Mouse (Mus musculus): Measurements from ENCODE around the gene Actl11. TPM values are rescaled to one million over a fixed set of nuclear protein-coding genes. Genes with fewer than 3 reads are reported as not detected.

Actl11 gene
- polyA plus RNA-seq, 1 experiment from 2014 or later: not detected

DNA sequence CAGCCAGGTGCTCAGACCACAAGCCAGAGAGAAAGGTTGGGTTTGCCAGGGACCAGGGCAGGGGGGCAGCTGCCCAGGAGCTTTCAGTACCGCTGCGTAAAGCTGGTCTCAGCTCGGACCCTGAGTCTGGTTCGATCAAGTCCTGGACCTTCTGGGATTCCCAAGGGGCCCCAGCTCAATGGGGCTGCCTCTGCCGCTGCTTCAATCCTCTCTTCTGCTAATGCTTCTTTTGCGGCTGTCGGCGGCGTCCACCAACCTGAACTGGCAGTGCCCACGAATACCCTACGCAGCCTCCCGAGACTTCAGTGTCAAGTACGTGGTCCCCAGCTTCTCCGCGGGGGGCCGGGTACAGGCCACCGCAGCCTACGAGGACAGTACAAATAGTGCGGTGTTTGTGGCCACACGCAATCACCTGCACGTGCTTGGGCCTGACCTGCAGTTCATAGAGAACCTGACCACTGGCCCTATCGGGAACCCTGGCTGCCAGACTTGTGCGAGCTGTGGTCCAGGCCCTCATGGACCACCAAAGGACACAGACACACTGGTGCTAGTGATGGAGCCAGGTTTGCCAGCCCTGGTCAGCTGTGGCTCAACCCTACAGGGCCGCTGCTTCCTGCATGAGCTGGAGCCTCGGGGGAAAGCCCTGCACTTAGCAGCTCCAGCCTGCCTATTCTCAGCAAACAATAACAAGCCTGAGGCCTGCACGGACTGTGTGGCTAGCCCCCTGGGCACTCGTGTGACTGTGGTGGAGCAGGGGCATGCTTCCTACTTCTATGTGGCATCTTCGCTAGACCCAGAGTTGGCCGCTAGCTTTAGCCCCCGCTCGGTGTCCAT lies 21.1 kb upstream of the Actl11 start:
- H3K9ac ChIP-seq: peak overlapping the region; percentile 63
- no peak overlapping the region for H3K27ac ChIP-seq
- peak overlapping the region; percentile 54 for H3K4me2 ChIP-seq
- H3K4me3 ChIP-seq: peak overlapping the region; percentile 30
- no peaks in the 10 kb centered on the region for H3K9me3 ChIP-seq
- WGBS: 48% methylated on average over 31 of the region's 31 CpGs
- H3K4me1 ChIP-seq (replicated peaks): peaks cover 23% of the 10 kb centered on the region
- peaks cover 13% of the 10 kb centered on the region for H3K36me3 ChIP-seq
- no peak for ATAC-seq (ENCODE audit: low FRiP score)
- peaks cover 21% of the 10 kb centered on the region for H3K27me3 ChIP-seq

DNA sequence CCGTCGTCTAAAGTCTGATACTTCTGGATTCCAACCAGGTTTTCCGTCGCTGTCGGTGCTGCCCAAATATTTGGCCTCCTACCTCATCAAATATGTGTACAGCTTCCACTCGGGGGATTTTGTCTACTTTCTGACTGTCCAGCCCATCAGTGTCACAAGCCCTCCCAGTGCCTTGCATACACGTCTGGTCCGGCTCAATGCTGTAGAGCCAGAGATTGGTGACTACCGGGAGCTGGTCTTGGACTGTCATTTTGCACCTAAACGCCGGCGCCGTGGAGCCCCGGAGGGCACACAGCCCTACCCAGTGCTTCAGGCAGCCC lies 20.5 kb upstream of the Actl11 start:
- H3K36me3 ChIP-seq: peaks cover 7% of the 10 kb centered on the region
- H3K9me3 ChIP-seq: no peaks in the 10 kb centered on the region
- peak overlapping the region; percentile 54; the same call in 1 of the 2 replicates for H3K4me2 ChIP-seq
- peaks cover 23% of the 10 kb centered on the region for H3K4me1 ChIP-seq (replicated peaks)
- H3K27me3 ChIP-seq: peaks cover 15% of the 10 kb centered on the region
- ATAC-seq (ENCODE audit: low FRiP score): no peak
- H3K27ac ChIP-seq: no peak overlapping the region
- H3K9ac ChIP-seq: no peak overlapping the region
- H3K4me3 ChIP-seq: no peak overlapping the region
- 82% methylated on average over 14 of the region's 14 CpGs for WGBS

DNA sequence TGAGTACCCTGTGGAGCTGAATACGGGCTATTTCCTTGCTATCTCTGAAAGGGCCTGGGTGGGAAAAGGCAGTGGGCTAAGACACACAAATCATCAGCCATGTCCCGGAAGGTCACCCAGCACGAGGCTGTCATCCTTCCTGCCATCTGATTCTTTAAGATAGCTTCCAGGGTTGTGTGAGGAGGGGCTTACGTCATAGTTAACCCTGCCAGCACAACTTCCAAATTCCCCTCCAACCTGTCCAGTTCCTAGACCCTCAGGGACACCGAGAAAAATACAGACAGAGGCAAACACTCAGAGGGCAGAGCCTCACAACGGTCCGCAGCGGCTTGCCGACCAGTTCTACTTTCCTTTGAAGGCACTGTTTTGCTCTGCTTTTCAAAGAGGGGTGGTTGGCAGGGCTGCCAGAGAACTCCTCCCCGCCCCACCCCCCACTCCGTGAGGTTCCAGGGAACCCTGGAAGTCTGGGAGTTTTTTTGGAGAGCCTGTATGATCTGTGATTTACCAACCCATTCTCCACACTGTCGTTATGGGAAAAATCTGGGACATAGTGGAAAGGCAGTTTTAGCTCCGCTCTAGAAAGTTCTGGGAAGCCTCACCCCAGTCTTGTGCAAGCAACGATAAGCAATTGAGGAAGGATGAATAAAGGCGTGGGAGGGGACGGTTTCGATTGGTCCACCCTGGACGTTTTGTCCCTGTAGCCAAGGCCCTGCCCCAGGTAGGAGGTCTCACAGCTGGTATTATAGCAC lies 19.7 kb upstream of the Actl11 start:
- no peak overlapping the region for H3K9ac ChIP-seq
- peaks cover 14% of the 10 kb centered on the region for H3K27me3 ChIP-seq
- WGBS: 23% methylated on average over 18 of the region's 18 CpGs
- no peaks in the 10 kb centered on the region for H3K9me3 ChIP-seq
- peaks cover 23% of the 10 kb centered on the region for H3K4me1 ChIP-seq (replicated peaks)
- no peaks in the 10 kb centered on the region for H3K36me3 ChIP-seq
- no peak overlapping the region for H3K4me3 ChIP-seq
- ATAC-seq (ENCODE audit: low FRiP score): no peak
- no peak overlapping the region for H3K27ac ChIP-seq
- no peak overlapping the region for H3K4me2 ChIP-seq

DNA sequence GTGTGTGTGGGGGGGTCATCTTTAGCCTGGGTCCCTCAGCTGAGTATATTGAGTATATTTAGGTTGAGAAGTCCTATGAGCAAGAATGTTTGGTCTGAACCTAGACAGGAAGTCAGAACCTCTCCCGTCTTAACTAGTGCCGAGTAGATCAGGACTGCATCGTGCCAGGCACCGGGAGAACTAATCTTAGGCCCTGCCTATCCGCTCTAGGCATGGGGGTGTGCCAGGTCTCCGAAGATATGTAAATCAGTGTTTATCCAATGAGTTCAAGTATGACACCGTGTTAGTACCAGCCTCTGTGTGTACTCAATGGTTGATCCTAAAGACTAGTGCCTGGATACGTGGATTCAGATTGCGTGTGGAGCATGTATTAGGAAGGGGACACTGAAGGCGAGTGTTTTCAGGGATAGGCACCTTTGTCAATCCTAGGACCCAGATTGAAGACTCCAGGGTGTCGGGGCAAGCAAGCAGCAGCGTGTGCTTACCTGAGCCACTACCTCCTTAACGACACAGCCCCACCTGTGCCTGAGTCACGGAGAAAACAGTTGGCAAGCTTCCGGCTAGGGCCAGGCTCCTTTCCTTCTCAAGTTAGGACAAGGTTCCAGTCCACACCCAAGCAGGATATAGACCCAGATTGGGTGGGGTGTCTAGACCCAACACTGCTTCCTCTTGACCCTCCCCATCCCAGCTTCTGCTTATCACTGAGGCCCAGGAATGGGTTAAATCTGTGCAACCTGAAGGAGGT lies 18.1 kb upstream of the Actl11 start:
- H3K27ac ChIP-seq: no peak overlapping the region
- H3K9me3 ChIP-seq: no peaks in the 10 kb centered on the region
- H3K27me3 ChIP-seq: peaks cover 14% of the 10 kb centered on the region
- H3K9ac ChIP-seq: no peak overlapping the region
- 92% methylated on average over 15 of the region's 15 CpGs for WGBS
- no peak overlapping the region for H3K4me2 ChIP-seq
- no peaks in the 10 kb centered on the region for H3K36me3 ChIP-seq
- no peak for ATAC-seq (ENCODE audit: low FRiP score)
- peaks cover 23% of the 10 kb centered on the region for H3K4me1 ChIP-seq (replicated peaks)
- H3K4me3 ChIP-seq: no peak overlapping the region

DNA sequence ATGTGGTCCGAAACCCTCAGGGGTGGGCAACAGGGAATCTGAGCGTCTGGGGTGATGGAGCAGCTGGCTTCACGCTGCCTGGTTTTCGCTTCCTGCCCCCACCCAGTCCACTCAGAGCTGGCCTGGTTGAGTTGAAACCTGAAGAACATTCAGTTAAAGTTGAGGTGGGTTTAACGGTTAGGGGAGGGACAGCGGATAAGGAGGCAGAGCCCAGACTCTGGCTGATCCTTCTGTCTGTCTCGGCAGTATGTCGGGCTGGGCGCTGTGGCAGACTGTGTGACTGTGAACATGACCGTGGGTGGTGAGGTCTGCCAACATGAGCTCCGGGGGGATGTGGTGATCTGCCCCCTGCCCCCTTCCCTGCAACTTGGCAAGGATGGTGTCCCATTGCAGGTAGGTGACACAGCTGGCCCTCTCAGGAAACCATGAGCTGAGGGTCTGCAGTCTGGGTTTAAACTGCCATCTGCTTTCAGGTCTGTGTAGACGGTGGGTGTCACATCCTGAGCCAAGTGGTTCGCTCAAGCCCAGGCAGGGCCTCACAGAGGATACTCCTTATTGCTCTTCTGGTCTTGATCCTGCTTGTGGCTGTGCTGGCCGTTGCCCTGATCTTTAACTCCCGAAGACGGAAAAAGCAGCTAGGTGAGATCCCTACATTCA lies 13.4 kb upstream of the Actl11 start:
- Histone ChIP-seq H3K9me3 (no peaks in the 10 kb centered on the region), H3K27ac (no peak overlapping the region), H3K36me3 (no peaks in the 10 kb centered on the region), H3K4me2 (no peak overlapping the region), H3K9ac (no peak overlapping the region), H3K4me1 (replicated peaks) (peaks cover 11% of the 10 kb centered on the region), H3K27me3 (0 out of 2 replicates have a peak, but pooled peaks cover 8% of the 10 kb centered on the region), H3K4me3 (no peak overlapping the region)
- no peak for ATAC-seq (ENCODE audit: low FRiP score)
- WGBS: 87% methylated on average over 16 of the region's 16 CpGs

DNA sequence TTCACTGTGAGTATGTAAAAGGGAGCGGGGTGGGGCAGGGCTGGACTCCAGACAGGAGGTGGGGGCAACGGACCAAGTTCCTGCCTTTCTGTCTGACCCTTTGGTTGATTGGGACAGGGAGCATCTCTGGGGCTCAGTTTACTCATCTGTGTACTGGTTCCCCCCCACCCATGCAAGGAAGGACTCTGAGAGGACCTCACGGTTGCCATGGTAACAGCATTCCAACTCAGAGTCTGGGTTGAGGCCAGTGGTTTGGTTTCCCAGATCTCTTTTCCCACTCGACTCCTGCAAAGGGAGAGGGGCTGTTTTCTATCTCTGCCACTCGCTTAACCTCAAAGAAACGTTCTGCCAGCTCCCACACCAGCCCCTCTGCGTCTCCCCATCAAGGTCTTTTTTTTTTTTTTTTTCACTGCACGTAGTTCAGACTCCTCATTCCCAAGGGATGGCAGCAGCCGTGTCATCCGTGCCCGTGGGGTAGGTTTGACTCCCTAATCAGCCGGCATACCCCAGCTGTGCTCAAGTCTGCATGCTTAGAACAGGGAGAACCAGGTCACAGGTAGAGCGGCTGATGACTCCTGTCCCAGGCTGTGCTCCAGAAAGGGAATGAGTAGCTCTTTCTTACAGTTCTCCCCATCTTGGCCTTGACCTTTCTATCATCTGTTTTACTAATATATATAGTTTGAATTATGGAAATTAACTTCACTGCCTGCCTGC lies 10.2 kb upstream of the Actl11 start:
- ATAC-seq (ENCODE audit: low FRiP score): 0 out of 2 replicates have a peak, but pooled peaks have one; percentile 65
- Histone ChIP-seq H3K36me3 (no peaks in the 10 kb centered on the region), H3K4me1 (replicated peaks) (peaks cover 11% of the 10 kb centered on the region), H3K4me2 (no peak overlapping the region), H3K9ac (peak overlapping the region; percentile 53; the same call in 1 of the 2 replicates), H3K4me3 (no peak overlapping the region), H3K27ac (no peak overlapping the region), H3K9me3 (no peaks in the 10 kb centered on the region), H3K27me3 (0 out of 2 replicates have a peak, but pooled peaks cover 8% of the 10 kb centered on the region)
- 32% methylated on average over 13 of the region's 13 CpGs for WGBS

DNA sequence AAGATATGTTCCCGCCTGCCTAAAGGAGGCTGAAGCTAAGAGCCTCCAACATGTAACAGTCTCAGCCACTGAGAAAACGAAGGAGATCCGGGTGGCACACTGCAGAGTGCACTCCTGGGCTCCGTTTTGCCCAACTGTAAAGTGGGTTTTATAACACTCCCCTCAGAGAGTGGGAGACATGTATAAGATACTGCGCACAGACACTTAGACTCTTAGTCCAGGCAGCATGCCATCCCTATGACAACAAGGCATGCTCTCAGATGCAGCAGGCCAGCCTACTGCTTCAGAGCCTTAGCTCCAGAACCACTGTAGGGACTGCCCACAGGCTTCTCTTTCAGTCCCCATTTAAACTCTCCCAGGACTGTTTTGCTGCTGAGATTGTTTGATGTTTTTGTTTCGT lies 9.4 kb upstream of the Actl11 start:
- no peak for ATAC-seq (ENCODE audit: low FRiP score)
- no peaks in the 10 kb centered on the region for H3K9me3 ChIP-seq
- no peak overlapping the region for H3K9ac ChIP-seq
- no peaks in the 10 kb centered on the region for H3K36me3 ChIP-seq
- H3K4me1 ChIP-seq (replicated peaks): peaks cover 12% of the 10 kb centered on the region
- no peak overlapping the region for H3K4me3 ChIP-seq
- WGBS: 86% methylated on average over 6 of the region's 6 CpGs
- H3K27ac ChIP-seq: no peak overlapping the region
- H3K27me3 ChIP-seq: 0 out of 2 replicates have a peak, but pooled peaks cover 8% of the 10 kb centered on the region
- no peak overlapping the region for H3K4me2 ChIP-seq

DNA sequence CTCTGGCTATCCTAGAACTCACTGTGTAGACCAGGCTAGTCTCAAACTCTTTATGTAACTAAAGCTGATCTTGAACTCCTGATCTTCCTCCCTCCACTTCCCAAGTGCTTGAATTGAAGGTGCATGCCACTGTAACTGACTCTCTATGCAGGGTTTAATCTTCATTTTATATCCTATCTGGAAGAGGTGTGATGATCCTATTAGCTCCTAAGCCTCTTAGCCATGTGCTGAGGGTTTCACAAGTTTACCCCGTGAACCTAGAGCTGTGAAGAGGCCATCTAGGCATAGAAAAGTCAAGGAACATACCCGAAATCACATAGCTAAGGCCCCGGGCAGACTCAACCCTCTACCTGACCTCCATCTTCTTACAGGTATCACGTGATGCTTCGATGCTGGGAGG lies 8.8 kb upstream of the Actl11 start:
- no peak for ATAC-seq (ENCODE audit: low FRiP score)
- H3K9me3 ChIP-seq: no peaks in the 10 kb centered on the region
- H3K4me3 ChIP-seq: no peak overlapping the region
- no peaks in the 10 kb centered on the region for H3K36me3 ChIP-seq
- no peak overlapping the region for H3K9ac ChIP-seq
- H3K4me1 ChIP-seq (replicated peaks): peaks cover 18% of the 10 kb centered on the region
- 0 out of 2 replicates have a peak, but pooled peaks cover 8% of the 10 kb centered on the region for H3K27me3 ChIP-seq
- H3K27ac ChIP-seq: no peak overlapping the region
- 90% methylated on average over 5 of the region's 5 CpGs for WGBS
- H3K4me2 ChIP-seq: no peak overlapping the region

DNA sequence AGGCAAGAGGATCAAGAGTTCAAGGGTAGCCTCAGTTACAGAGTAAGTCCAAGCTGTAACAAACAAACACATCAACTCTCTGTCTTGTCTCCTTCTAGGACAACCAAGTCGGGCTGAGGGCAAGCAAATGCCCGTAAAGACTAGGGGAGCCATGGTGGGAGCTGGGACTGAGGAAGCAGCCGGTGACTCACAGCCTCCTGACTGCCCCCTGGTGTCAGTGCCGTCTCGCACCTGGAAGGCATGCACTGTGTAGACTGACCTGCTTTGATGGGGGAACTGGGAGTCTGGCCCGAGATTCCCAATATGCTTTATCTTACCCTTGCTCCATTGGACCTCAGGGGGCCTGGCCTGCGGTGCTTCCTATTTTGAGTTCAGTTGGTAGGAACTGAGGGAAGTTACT lies 5.2 kb upstream of the Actl11 start:
- Histone ChIP-seq H3K36me3 (no peaks in the 10 kb centered on the region), H3K27ac (no peak overlapping the region), H3K4me1 (replicated peaks) (peaks cover 25% of the 10 kb centered on the region), H3K27me3 (no peaks in the 10 kb centered on the region), H3K9ac (no peak overlapping the region), H3K9me3 (no peaks in the 10 kb centered on the region), H3K4me2 (no peak overlapping the region), H3K4me3 (no peak overlapping the region)
- 42% methylated on average over 7 of the region's 7 CpGs for WGBS
- ATAC-seq (ENCODE audit: low FRiP score): no peak

DNA sequence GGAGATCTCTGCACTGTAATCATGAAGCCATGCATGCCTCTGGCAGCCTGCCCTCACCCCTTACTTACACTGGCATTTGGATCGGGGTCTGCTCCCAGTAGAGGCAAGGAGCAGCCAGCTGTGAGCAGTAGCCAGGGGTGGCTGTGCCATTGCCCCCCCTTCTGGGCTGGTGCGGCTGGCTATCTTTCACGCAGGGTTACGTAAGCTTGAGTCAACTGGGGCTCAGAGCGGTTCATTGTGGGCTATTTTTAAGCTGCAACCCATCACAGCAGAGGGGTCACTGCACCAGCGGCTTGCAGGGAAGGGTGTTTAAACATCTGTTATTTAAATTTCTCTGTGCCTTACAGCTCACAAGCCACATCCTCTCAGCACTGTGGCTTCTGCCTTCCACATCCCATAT lies 4.3 kb upstream of the Actl11 start:
- Histone ChIP-seq H3K27ac (no peak overlapping the region), H3K4me1 (replicated peaks) (peaks cover 19% of the 10 kb centered on the region), H3K4me2 (no peak overlapping the region), H3K4me3 (no peak overlapping the region), H3K9me3 (no peaks in the 10 kb centered on the region), H3K27me3 (no peaks in the 10 kb centered on the region), H3K36me3 (no peaks in the 10 kb centered on the region), H3K9ac (no peak overlapping the region)
- 46% methylated on average over 6 of the region's 6 CpGs for WGBS
- ATAC-seq (ENCODE audit: low FRiP score): no peak

DNA sequence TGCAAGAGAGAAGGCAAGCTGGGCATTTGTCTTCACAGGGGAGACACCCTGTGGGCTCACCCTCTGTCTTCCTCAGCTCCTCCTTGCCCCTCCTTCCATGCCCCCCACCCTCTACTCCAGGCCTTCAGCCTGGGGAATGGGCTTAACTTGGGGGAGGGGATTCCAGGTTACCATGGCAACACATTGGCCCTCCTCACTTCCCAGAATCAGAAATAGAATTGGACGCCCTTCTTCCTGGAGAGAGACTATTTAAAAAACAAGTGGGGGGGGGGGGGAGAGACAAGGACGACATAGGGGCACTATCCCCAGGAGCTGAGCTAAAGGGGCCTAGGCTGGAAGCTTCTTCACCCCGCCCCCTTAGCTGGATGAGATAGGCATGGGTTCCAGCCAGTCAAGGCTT lies 3.0 kb upstream of the Actl11 start:
- Histone ChIP-seq H3K4me1 (replicated peaks) (peaks cover 19% of the 10 kb centered on the region), H3K9ac (no peak overlapping the region), H3K4me3 (no peak overlapping the region), H3K27ac (no peak overlapping the region), H3K27me3 (no peaks in the 10 kb centered on the region), H3K9me3 (no peaks in the 10 kb centered on the region), H3K4me2 (no peak overlapping the region), H3K36me3 (no peaks in the 10 kb centered on the region)
- WGBS: 28% methylated on average over 3 of the region's 3 CpGs
- ATAC-seq (ENCODE audit: low FRiP score): no peak
